Mouse (Mus musculus) heart, embryonic 11.5 days (tissue): Measurements from ENCODE around the gene Adprh. TPM values are rescaled to one million over a fixed set of nuclear protein-coding genes. Genes with fewer than 3 reads are reported as not detected.

ENCODE experiments used
- ATAC-seq: fragments of 200-750 bp; cut with Nextera tagmentation; replicated peaks from 2 replicates; pipeline ENCODE4 v1.8.0; 2017; ENCODE audit warnings: moderate library complexity; ENCODE audit not compliant: insufficient number of reproducible peaks, low FRiP score, low TSS enrichment
- H3K27ac ChIP-seq: fragments of 300-500 bp; sonication (generic); 2 replicates; pipeline ENCODE4 v1.5.1; 2014; ENCODE audit warnings: mild to moderate bottlenecking, low read depth, low read length
- H3K27me3 ChIP-seq: fragments of 300-500 bp; sonication (generic); 2 replicates; pipeline ENCODE4 v1.6.1; 2014; ENCODE audit warnings: mild to moderate bottlenecking, low read length, mixed read lengths; ENCODE audit not compliant: control insufficient read depth, insufficient read depth
- H3K36me3 ChIP-seq: fragments of 300-500 bp; sonication (generic); 2 replicates; pipeline ENCODE4 v1.6.1; 2014; ENCODE audit warnings: mild to moderate bottlenecking, low read length, moderate library complexity, mixed read lengths; ENCODE audit not compliant: control insufficient read depth, insufficient read depth
- H3K4me1 ChIP-seq: fragments of 300-500 bp; sonication (generic); 2 replicates; pipeline ENCODE4 v1.6.1; 2014; ENCODE audit warnings: low read length; ENCODE audit not compliant: control insufficient read depth, insufficient read depth
- H3K4me2 ChIP-seq: fragments of 300-500 bp; sonication (generic); 2 replicates; pipeline ENCODE4 v1.6.1; 2014; ENCODE audit warnings: mild to moderate bottlenecking, moderate library complexity
- H3K4me3 ChIP-seq: fragments of 300-500 bp; sonication (generic); 2 replicates; pipeline ENCODE4 v1.5.1; 2014; ENCODE audit warnings: low read depth, low read length
- H3K9ac ChIP-seq: fragments of 300-500 bp; sonication (generic); 2 replicates; pipeline ENCODE4 v1.6.1; 2014; ENCODE audit warnings: mild to moderate bottlenecking, low read depth, low read length, moderate library complexity
- H3K9me3 ChIP-seq: fragments of 300-500 bp; sonication (generic); replicated peaks from 2 replicates; pipeline ENCODE4 v1.6.1; 2016; ENCODE audit warnings: low read length; ENCODE audit not compliant: control insufficient read depth
- whole genome bisulfite sequencing: fragments of 180-500 bp; shearing (Covaris S2); extraction: QIAGEN DNeasy Blood & Tissue Kit; methylation state at CpG from one replicate; pipeline ENCODE4 v1.1.7; 2014; ENCODE audit not compliant: insufficient replicate concordance; 5-methylcytosine and 5-hydroxymethylcytosine counted together
- polyA plus RNA-seq: library from polyadenylated mRNA; unstranded; fragments of >200 nt; fragmentation: Nextera tagmentation; extraction: Ambion mirVana; gene quantifications from 2 replicates; pipeline ENCODE4 v1.2.1, GENCODE M21; 2014

Adprh gene
- polyA plus RNA-seq, 1 experiment from 2014 or later = 101 TPM

DNA sequence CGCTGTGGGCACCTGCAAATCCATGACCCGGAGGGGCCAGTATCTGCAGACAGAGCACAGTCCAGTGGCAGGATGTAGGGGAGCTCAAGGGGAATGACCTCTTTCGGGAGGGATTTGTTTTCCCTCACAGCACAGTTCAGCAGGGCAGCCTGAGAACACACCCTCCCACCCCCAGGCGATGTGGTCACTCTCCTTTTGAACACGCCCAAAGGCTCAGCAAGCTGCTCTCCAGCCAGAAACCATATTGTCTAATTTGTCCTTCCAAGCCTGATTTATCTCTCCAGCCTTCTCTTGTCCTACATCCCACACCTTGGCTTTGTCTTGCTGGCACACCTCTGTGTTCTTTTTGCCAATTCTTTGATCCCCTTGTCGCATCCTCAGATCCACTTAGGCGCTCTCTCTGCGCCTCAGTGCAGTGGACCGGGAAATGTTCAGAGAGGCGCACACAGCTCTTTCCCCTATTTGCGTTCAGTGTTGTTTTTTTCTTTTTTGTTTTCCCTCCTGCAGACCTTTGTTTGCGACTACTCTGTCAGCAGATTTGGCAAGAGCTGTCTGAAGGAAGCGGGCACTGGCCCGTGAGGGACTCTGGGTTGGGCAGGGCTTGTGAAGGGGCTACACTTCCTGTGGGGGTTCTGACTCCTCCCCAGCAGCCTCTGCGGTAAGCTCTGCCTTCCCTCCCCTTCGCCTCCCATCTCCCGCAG is 52.8 kb downstream of the Adprh start:
- Histone ChIP-seq H3K9me3 (no peaks in the 10 kb centered on the region), H3K4me2 (peak overlapping the region; percentile 61), H3K4me3 (peak overlapping the region; percentile 5), H3K27ac (no peak overlapping the region), H3K4me1 (peaks cover 14% of the 10 kb centered on the region), H3K27me3 (no peaks in the 10 kb centered on the region), H3K9ac (peak overlapping the region; percentile 25), H3K36me3 (no peaks in the 10 kb centered on the region)
- peak; percentile 72; the same call in 1 of the 2 replicates for ATAC-seq
- 13% methylated on average over 17 of the region's 17 CpGs for WGBS

DNA sequence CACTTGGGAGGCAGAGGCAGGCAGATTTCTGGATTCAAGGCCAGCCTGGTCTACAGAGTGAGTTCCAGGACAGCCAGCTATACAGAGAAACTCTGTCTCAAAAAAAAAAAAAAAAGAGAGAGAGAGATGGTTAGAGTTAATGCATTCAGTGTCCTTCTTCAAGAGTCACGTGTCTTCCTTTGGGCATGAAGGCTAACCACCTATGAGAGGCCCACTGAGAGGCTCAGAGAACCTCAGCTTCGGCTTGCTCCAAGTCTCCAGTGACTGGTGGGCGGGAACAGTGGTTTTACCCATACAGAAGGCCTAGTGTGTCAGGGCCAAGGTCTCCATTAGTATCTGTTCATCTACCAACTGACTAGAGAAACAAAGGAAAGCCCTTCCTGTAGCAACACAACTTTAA is 53.4 kb downstream of the Adprh start:
- H3K9me3 ChIP-seq = no peaks in the 10 kb centered on the region

GRCm38 (mm10) chr16:38398266-38398665 is 54.2 kb downstream of the Adprh start:
- WGBS = 87% methylated on average over 6 of the region's 6 CpGs
- Histone ChIP-seq H3K36me3 (no peaks in the 10 kb centered on the region), H3K27me3 (no peaks in the 10 kb centered on the region), H3K27ac (no peak overlapping the region), H3K9ac (no peak overlapping the region), H3K4me2 (no peak overlapping the region), H3K9me3 (no peaks in the 10 kb centered on the region), H3K4me1 (peaks cover 14% of the 10 kb centered on the region), H3K4me3 (no peak overlapping the region)
- ATAC-seq = no peak

More for the DNA sequence above, 53.4 kb downstream of the Adprh start:
- Histone ChIP-seq H3K27ac (no peak overlapping the region), H3K27me3 (no peaks in the 10 kb centered on the region), H3K9ac (no peak overlapping the region; the same call in 1 of the 2 replicates), H3K4me3 (no peak overlapping the region), H3K4me1 (peaks cover 14% of the 10 kb centered on the region), H3K36me3 (no peaks in the 10 kb centered on the region), H3K4me2 (peak overlapping the region; percentile 61)
- 75% methylated on average over 3 of the region's 3 CpGs for WGBS
- no peak for ATAC-seq

DNA sequence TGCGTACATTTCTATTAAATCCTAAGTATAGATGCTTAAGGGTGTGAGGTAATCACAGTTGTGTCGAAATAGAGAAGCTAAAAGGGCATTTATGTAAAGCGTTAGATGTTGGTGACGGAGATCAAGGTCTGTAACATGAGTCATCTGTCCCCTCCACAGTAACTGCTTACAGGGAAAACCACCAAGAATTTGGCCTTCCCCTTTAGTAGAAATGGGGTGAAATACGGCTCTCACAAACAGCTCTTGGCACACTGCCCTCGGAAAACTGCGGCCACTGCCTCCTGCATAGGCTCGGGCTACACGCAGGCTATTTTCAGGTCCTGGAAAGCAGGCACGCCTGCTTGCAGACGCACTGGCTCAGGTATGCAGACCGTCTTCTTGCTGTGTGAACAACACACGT is 56.3 kb downstream of the Adprh start:
- Histone ChIP-seq H3K9me3 (no peaks in the 10 kb centered on the region), H3K4me3 (no peak overlapping the region), H3K9ac (no peak overlapping the region), H3K27ac (no peak overlapping the region), H3K36me3 (no peaks in the 10 kb centered on the region), H3K27me3 (no peaks in the 10 kb centered on the region), H3K4me1 (peaks cover 14% of the 10 kb centered on the region), H3K4me2 (peak overlapping the region; percentile 32)
- no peak for ATAC-seq
- WGBS = 51% methylated on average over 13 of the region's 13 CpGs

GRCm38 (mm10) chr16:38395060-38395730 is 57.3 kb downstream of the Adprh start:
- Histone ChIP-seq H3K4me2 (no peak overlapping the region), H3K9ac (no peak overlapping the region), H3K9me3 (no peaks in the 10 kb centered on the region), H3K27me3 (no peaks in the 10 kb centered on the region), H3K27ac (no peak overlapping the region), H3K4me1 (peaks cover 11% of the 10 kb centered on the region), H3K36me3 (no peaks in the 10 kb centered on the region), H3K4me3 (no peak overlapping the region)
- no peak for ATAC-seq
- WGBS = 65% methylated on average over 6 of the region's 6 CpGs

- Histone ChIP-seq H3K9me3 (no peaks in the 10 kb centered on the region), H3K4me2 (no peak overlapping the region), H3K27ac (no peak overlapping the region), H3K4me1 (peaks cover 6% of the 10 kb centered on the region), H3K36me3 (no peaks in the 10 kb centered on the region), H3K9ac (no peak overlapping the region), H3K4me3 (no peak overlapping the region), H3K27me3 (no peaks in the 10 kb centered on the region)
- WGBS = 78% methylated on average over 8 of the region's 8 CpGs
- ATAC-seq = no peak
Observed at GRCm38 (mm10) chr16:38394191-38394618, 58.3 kb downstream of the Adprh start.

Other genes with a start within 250 kb of the Adprh start
- gene Nr1i2, start 157.9 kb downstream of the Adprh start, polyA plus RNA-seq = 0.13 TPM in 1 of 2 replicates, not detected in the other
- gene Maats1, start 110.6 kb downstream of the Adprh start, polyA plus RNA-seq = 0.21 TPM in 1 of 2 replicates, not detected in the other
- 289 and 314 TPM in 2 replicates for gene Cox17, start 105.7 kb downstream of the Adprh start, polyA plus RNA-seq
- 2.4 and 3.4 TPM in 2 replicates for gene Gm21987, start 105.7 kb downstream of the Adprh start, polyA plus RNA-seq
- gene Popdc2, start 90.5 kb downstream of the Adprh start, polyA plus RNA-seq = 292 and 312 TPM in 2 replicates
- gene Pla1a, start 19.6 kb downstream of the Adprh start, polyA plus RNA-seq = 0.25 and 0.43 TPM in 2 replicates
- gene Cd80, start 2.9 kb upstream of the Adprh start, polyA plus RNA-seq = 0.66 and 0.80 TPM in 2 replicates
- 33.3 and 33.6 TPM in 2 replicates for gene Timmdc1, start 70.0 kb upstream of the Adprh start, polyA plus RNA-seq
- 33.5 and 37.7 TPM in 2 replicates for gene Poglut1, start 97.6 kb upstream of the Adprh start, polyA plus RNA-seq
- gene Tmem39a, start 106.0 kb upstream of the Adprh start, polyA plus RNA-seq = 77.3 and 84.0 TPM in 2 replicates